Mouse (Mus musculus) heart, embryonic 14.5 days (tissue): ENCODE measurements around the gene Kctd15. TPM values are rescaled to one million over a fixed set of nuclear protein-coding genes. Genes with fewer than 3 reads are reported as not detected.

Experiments
- ATAC-seq: fragments of 200-750 bp; cut with Nextera tagmentation; 2 replicates; pipeline ENCODE4 v1.8.0; 2017; ENCODE audit warnings: low read depth, moderate TSS enrichment; ENCODE audit not compliant: insufficient number of reproducible peaks, insufficient read depth, low FRiP score
- H3K27ac ChIP-seq, 2 experiments: fragments of 200-500 bp in 1 of 2; fragments of 300-500 bp in 1 of 2; sonication (generic) in 1 of 2; replicated peaks in 1 of 2; 2 replicates each; pipeline ENCODE4 v1.5.1; 2012 to 2014; ENCODE audit warnings: low read depth in 2 of 2, low read length in 2 of 2, control low read depth in 1 of 2, mild to moderate bottlenecking in 1 of 2, mixed read lengths in 1 of 2; ENCODE audit not compliant: control insufficient read depth in 1 of 2, insufficient read depth in 1 of 2
- H3K27me3 ChIP-seq: fragments of 300-500 bp; sonication (generic); 2 replicates; pipeline ENCODE4 v1.6.1; 2014; ENCODE audit warnings: mild to moderate bottlenecking, low read length, control low read depth; ENCODE audit not compliant: control insufficient read depth, insufficient read depth
- H3K36me3 ChIP-seq: fragments of 300-500 bp; sonication (generic); 2 replicates; pipeline ENCODE4 v1.6.1; 2014; ENCODE audit warnings: mild to moderate bottlenecking, control low read depth, low read length, mixed read lengths; ENCODE audit not compliant: control insufficient read depth, insufficient read depth
- H3K4me1 ChIP-seq, 2 experiments: fragments of 200-500 bp in 1 of 2; fragments of 300-500 bp in 1 of 2; sonication (generic) in 1 of 2; 2 replicates each; pipeline ENCODE4 v1.6.1; 2012 to 2014; ENCODE audit warnings: low read length in 2 of 2, control low read depth in 1 of 2, mixed read lengths in 1 of 2; ENCODE audit not compliant: control insufficient read depth in 2 of 2, insufficient read depth in 2 of 2
- H3K4me2 ChIP-seq: fragments of 300-500 bp; sonication (generic); 2 replicates; pipeline ENCODE4 v1.6.1; 2014; ENCODE audit warnings: mild to moderate bottlenecking, low read length
- H3K4me3 ChIP-seq, 2 experiments: fragments of 200-500 bp in 1 of 2; fragments of 300-500 bp in 1 of 2; sonication (generic) in 1 of 2; 2 replicates each; pipeline ENCODE4 v1.5.1; 2012 to 2014; ENCODE audit warnings: low read length in 2 of 2, mild to moderate bottlenecking in 2 of 2, control low read depth in 1 of 2, low read depth in 1 of 2, moderate library complexity in 1 of 2; ENCODE audit not compliant: control insufficient read depth in 1 of 2, insufficient read depth in 1 of 2
- H3K9ac ChIP-seq: fragments of 300-500 bp; sonication (generic); 2 replicates; pipeline ENCODE4 v1.6.1; 2014; ENCODE audit warnings: mild to moderate bottlenecking, low read length
- H3K9me3 ChIP-seq: fragments of 300-500 bp; sonication (generic); 2 replicates; pipeline ENCODE4 v1.6.1; 2016; ENCODE audit warnings: low read length, control low read depth; ENCODE audit not compliant: control insufficient read depth
- WGBS: fragments of 180-500 bp; shearing (Covaris S2); extraction: QIAGEN DNeasy Blood & Tissue Kit; methylation state at CpG from one replicate; pipeline ENCODE4 v1.1.7; 2014; 5-methylcytosine and 5-hydroxymethylcytosine counted together
- polyA plus RNA-seq: library from polyadenylated mRNA; unstranded; fragments of >200 nt; fragmentation: Nextera tagmentation; extraction: Ambion mirVana; gene quantifications from 2 replicates; pipeline ENCODE4 v1.2.1, GENCODE M21; 2014

The Kctd15 gene
- polyA plus RNA-seq, 1 experiment from 2014 or later = 1.7 TPM

DNA sequence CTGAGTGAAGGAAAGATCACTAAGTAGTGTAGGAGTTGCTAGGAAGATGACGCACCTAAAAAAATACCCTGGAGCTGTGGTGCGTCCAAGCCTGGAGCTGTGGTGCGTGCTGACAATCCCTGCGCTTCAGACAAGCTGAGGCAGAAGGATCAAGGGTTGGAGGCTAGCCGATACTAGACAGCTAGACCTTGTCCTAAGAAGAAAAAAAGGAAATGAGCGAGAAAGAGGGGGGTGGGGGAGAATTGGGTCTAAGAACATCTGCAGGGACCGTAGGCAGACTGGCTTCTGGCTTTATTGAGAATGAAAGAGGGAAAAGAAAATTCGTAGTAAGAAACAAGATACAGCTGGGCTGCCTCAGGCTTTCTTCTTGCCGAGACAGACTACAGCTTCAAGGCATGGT lies 58.0 kb downstream of the Kctd15 start:
- Histone ChIP-seq H3K9ac (no peak overlapping the region), H3K4me1 (peaks cover 2 to 7% of the 10 kb centered on the region in 2 experiments; a peak in 2 of 4 replicates), H3K4me2 (no peak overlapping the region), H3K27me3 (no peaks in the 10 kb centered on the region), H3K4me3 (no peak overlapping the region), H3K9me3 (no peaks in the 10 kb centered on the region), H3K27ac (no peak overlapping the region), H3K36me3 (no peaks in the 10 kb centered on the region)
- ATAC-seq = no peak
- 63% methylated on average over 9 of the region's 9 CpGs for WGBS

DNA sequence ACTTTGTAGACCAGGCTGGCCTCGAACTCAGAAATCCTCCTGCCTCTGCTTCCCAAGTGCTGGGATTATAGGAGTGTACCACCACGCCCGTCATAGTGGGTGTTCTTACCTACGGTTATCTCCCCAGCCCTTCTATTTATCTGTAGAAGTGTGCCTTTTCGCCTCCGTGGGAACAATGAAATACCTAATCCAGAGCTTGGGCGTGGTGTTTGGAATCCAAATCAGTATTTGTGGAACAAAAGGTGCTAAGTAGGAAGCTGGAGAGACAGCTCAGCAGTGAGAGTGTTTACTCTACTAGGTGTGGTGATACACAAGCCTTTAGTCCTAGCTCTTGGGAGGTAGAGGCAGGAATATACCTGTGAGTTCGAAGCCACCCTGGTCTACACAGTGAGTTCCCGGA lies 58.5 kb downstream of the Kctd15 start:
- Histone ChIP-seq H3K9me3 (no peaks in the 10 kb centered on the region), H3K4me2 (no peak overlapping the region), H3K36me3 (no peaks in the 10 kb centered on the region), H3K27me3 (no peaks in the 10 kb centered on the region), H3K4me1 (peaks cover 2 to 7% of the 10 kb centered on the region in 2 experiments; a peak in 2 of 4 replicates), H3K27ac (no peak overlapping the region), H3K4me3 (no peak overlapping the region), H3K9ac (no peak overlapping the region)
- WGBS = 81% methylated on average over 9 of the region's 9 CpGs
- no peak for ATAC-seq

DNA sequence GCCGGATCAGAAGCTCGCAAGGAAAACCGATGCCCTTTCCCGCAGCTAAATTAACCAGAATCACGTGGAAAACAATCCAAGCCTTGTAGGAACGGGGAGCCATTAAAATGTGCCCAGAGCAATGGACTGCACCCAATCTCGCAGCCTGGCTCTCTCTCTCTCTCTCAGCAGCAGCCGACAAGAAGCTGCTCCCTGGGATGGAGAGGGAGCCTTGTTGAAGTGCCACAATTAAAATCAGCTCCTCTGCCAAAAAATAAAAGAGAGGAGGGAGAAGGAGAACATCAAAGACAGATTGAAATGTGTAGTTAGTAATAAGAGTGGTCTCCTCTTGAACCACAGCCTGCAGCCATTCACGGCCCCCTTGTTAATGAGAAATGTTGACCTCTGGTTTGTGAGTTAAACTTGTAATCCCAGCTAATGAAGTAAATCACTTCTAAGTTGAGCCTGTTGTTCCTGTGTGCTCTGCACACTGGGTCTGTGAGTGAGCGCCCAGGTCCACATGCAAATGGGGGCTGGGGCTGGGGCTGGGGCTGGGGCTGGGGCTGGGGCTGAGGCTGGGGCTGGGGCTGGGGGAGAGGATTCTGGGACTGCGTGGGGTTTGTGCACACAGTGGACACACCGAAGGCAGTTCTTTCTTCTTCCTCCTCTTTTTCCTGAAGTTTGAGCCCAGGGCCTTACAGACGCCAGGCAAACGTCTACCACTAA lies 59.8 kb downstream of the Kctd15 start:
- WGBS = 70% methylated on average over 14 of the region's 14 CpGs
- no peaks in the 10 kb centered on the region for H3K9me3 ChIP-seq

DNA sequence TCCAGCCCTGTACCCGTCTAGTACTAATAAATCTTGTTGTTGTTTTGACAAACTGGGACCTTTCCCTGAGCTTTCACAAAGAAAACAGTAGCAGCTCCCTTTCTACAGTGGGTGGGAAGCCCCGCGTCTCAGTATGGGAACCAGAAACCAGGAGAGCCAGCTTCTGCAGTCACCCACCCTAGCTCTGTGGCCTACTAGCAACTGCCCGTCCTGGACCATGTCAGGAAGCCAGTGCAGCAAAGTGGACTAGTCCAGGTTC lies 61.3 kb downstream of the Kctd15 start:
- Histone ChIP-seq H3K36me3 (no peaks in the 10 kb centered on the region), H3K4me1 (peaks cover 2 to 7% of the 10 kb centered on the region in 2 experiments; a peak in 2 of 4 replicates), H3K27me3 (no peaks in the 10 kb centered on the region), H3K4me3 (no peak overlapping the region), H3K9me3 (no peaks in the 10 kb centered on the region), H3K4me2 (no peak overlapping the region), H3K27ac (no peak overlapping the region; a peak in 1 of 4 replicates), H3K9ac (no peak overlapping the region)
- ATAC-seq = no peak
- WGBS = 85% methylated on average over 4 of the region's 4 CpGs

More for the DNA sequence above, 59.8 kb downstream of the Kctd15 start:
- no peak for ATAC-seq
- Histone ChIP-seq H3K36me3 (no peaks in the 10 kb centered on the region), H3K27ac (no peak overlapping the region), H3K4me3 (no peak overlapping the region), H3K4me2 (no peak overlapping the region), H3K4me1 (peaks cover 2 to 7% of the 10 kb centered on the region in 2 experiments; a peak in 2 of 4 replicates), H3K9ac (no peak overlapping the region), H3K27me3 (no peaks in the 10 kb centered on the region)

DNA sequence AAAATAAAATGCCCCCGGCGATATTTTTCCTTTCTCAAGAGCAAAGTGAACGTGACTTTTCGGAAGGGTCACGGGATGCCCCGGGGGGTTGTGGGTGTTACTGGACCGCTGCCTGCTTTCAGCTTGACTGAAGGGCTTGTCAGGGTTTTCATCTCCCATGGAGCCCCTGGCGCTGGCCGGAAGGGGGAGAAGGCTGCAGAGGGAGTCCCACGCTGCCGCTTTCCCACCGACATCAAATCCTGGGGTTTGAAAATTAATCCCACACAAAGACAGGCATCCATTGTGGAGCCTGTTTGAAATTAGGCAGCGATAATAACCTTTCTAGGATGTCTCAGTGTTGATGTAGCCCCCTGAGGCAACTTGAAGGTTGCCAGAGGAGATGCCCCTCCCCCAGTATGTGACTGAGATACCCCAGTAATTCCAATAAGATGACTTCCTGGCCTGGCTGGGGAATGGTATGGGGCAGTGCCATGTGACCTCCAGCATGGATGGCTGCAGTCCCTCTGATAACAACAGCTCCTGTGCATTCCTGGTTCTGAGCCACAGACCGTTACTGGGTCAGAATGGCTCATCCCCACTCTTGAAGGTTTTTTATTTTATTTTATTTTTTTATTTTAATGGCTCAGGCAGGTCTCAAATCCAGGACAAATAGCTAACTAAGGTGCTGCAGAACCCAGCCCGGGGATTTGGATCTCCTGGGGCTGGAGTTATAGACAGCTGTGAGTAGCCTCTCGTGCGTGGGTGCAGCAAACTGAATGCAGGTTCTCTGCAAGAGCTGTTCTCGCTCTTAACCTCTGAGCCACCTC lies 61.8 kb downstream of the Kctd15 start:
- Histone ChIP-seq H3K4me3 (peak overlapping the region; percentile 27 to 33), H3K27me3 (no peaks in the 10 kb centered on the region), H3K4me2 (peak overlapping the region; percentile 69), H3K9ac (peak overlapping the region; percentile 57), H3K9me3 (no peaks in the 10 kb centered on the region), H3K4me1 (peaks cover 2 to 7% of the 10 kb centered on the region in 2 experiments; a peak in 2 of 4 replicates), H3K36me3 (no peaks in the 10 kb centered on the region), H3K27ac (peak overlapping the region; percentile 21 to 47; a peak in 3 of 4 replicates)
- no peak for ATAC-seq
- WGBS = 22% methylated on average over 18 of the region's 18 CpGs

DNA sequence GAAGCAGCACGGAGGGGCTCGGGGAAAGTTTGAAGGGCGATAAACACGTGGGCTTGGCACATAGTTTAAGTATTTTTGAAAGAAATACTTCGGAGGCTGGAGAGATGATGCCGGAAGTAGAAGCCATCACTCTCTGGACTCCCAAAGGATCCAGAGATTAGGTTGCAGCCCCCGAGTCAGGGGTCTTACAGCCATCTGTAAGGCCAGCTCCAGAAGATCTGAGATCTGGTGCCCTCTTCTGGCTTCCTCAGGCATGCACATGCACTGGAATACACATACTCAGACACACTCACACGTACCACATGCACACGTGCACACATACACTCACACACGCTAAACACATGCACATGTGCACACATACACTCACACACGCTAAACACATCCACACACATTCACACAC lies 65.8 kb downstream of the Kctd15 start:
- WGBS = 88% methylated on average over 11 of the region's 11 CpGs
- ATAC-seq = no peak
- H3K9me3 ChIP-seq = peaks cover 11% of the 10 kb centered on the region
- H3K4me2 ChIP-seq = no peak overlapping the region
- no peak overlapping the region for H3K27ac ChIP-seq
- H3K4me3 ChIP-seq = no peak overlapping the region
- H3K9ac ChIP-seq = no peak overlapping the region
- no peaks in the 10 kb centered on the region for H3K27me3 ChIP-seq
- H3K4me1 ChIP-seq = peaks cover 2 to 7% of the 10 kb centered on the region in 2 experiments; a peak in 2 of 4 replicates
- H3K36me3 ChIP-seq = no peaks in the 10 kb centered on the region
